Mouse (Mus musculus) left cerebral cortex, adult 18-20 months (tissue): ENCODE data around the gene Olfr282. TPM values are rescaled to one million over a fixed set of nuclear protein-coding genes. Genes with fewer than 3 reads are reported as not detected.
"Not testable (repeated sequence)": the region's sequence is repeated elsewhere in the genome, so short reads cannot be mapped to it uniquely, and the experiment has no call there.

ENCODE experiments used
- DNase-seq, 2 experiments: peaks; one replicate each; pipeline ENCODE4 v3.0.0; 2021 to 2022; ENCODE audit warnings: low spot score in 2 of 2, mixed read lengths in 1 of 2
- long read RNA-seq, 2 experiments: library from polyadenylated mRNA; stranded (forward); transcript quantifications; one replicate each; pipeline ENCODE4 v2.0.0; 2021
- total RNA-seq, 2 experiments: library from RNA; stranded (reverse); gene quantifications; 2 replicates each; pipeline ENCODE4 v1.2.3; 2021

The Olfr282 gene
- total RNA-seq: not detected
- long read RNA-seq, experiment 1: 0 reads
- long read RNA-seq, experiment 2: 0 reads

- DNase-seq: not testable (repeated sequence)
Observed at GRCm38 (mm10) chr15:98430925-98431324, at the start of gene Olfr282. TSS of gene Olfr282 (plus strand) at chr15:98431225.

- DNase-seq: no peak
Observed at GRCm38 (mm10) chr15:98387621-98388020, 43.4 kb upstream of the Olfr282 start.

- DNase-seq: peak; percentile 74 to 78
Observed at GRCm38 (mm10) chr15:98389796-98390195, 41.2 kb upstream of the Olfr282 start.

- DNase-seq: no peak
Observed at GRCm38 (mm10) chr15:98391081-98391902, 39.7 kb upstream of the Olfr282 start.

- no peak for DNase-seq
Observed at GRCm38 (mm10) chr15:98391903-98392187, 39.2 kb upstream of the Olfr282 start.

GRCm38 (mm10) chr15:98397136-98397535 lies 33.9 kb upstream of the Olfr282 start:
- no peak for DNase-seq

- DNase-seq: no peak
Observed at GRCm38 (mm10) chr15:98402356-98402755, 28.7 kb upstream of the Olfr282 start.

GRCm38 (mm10) chr15:98408406-98409060 lies 22.5 kb upstream of the Olfr282 start:
- DNase-seq: peak; percentile 23 to 40

GRCm38 (mm10) chr15:98409635-98410034 lies 21.4 kb upstream of the Olfr282 start:
- DNase-seq: no peak

GRCm38 (mm10) chr15:98410249-98410648 lies 20.8 kb upstream of the Olfr282 start:
- DNase-seq: no peak

- no peak for DNase-seq
Observed at GRCm38 (mm10) chr15:98415996-98416395, 15.0 kb upstream of the Olfr282 start.

- DNase-seq: not testable (repeated sequence)
Observed at GRCm38 (mm10) chr15:98416802-98417201, 14.2 kb upstream of the Olfr282 start.

GRCm38 (mm10) chr15:98417285-98417684 lies 13.7 kb upstream of the Olfr282 start:
- not testable (repeated sequence) for DNase-seq

GRCm38 (mm10) chr15:98418096-98418495 lies 12.9 kb upstream of the Olfr282 start:
- DNase-seq: no peak

GRCm38 (mm10) chr15:98420897-98421296 lies 10.1 kb upstream of the Olfr282 start:
- DNase-seq: no peak

GRCm38 (mm10) chr15:98424326-98424725 lies 6.7 kb upstream of the Olfr282 start:
- DNase-seq: no peak

- DNase-seq: no peak
Observed at GRCm38 (mm10) chr15:98424753-98425152, 6.3 kb upstream of the Olfr282 start.

- DNase-seq: no peak
Observed at GRCm38 (mm10) chr15:98425188-98425587, 5.8 kb upstream of the Olfr282 start.

GRCm38 (mm10) chr15:98444561-98444960 lies 13.5 kb downstream of the Olfr282 start:
- DNase-seq: no peak

- no peak for DNase-seq
Observed at GRCm38 (mm10) chr15:98448521-98448920, 17.5 kb downstream of the Olfr282 start.

GRCm38 (mm10) chr15:98452288-98452687 lies 21.3 kb downstream of the Olfr282 start, which contains the start of gene Olfr281:
TSS of gene Olfr281 (plus strand) at chr15:98452588.
- no peak for DNase-seq

GRCm38 (mm10) chr15:98469596-98469995 lies 38.6 kb downstream of the Olfr282 start, which contains the start of gene OR5BS1P:
TSS of gene OR5BS1P (plus strand) at chr15:98469896.
- no peak for DNase-seq
